ENCODE assay signal across 18 mouse cellular contexts in genomic region chr8:87152068-87152915, GRCm38 (mm10).
DNase-seq lines count a peak whose midpoint lies in the region; ATAC-seq lines count a peak whose summit lies in the region.
"Had no signal": no experiment of that assay in that cellular context is flagged by ENCODE, and none has a peak within 500 bp of the region (broad histone marks: within the 10 kb centered on the region; RNA-seq: fewer than 3 reads in every experiment).

No protein-coding gene starts in this region.

- H3K27ac ChIP-seq in hindbrain, embryonic 10.5 days, result peak overlapping the region; percentile 83
- no peak overlapping the region for H3K27ac ChIP-seq in hindbrain, embryonic 16.5 days (ENCODE audit: low read depth, low read length)
- H3K27ac ChIP-seq in forebrain, embryonic 13.5 days, result peak overlapping the region; percentile 48
- peak overlapping the region; percentile 80 for H3K27ac ChIP-seq in midbrain, embryonic 11.5 days (ENCODE audit: low read depth, low read length)
- H3K27ac ChIP-seq: left cerebral cortex, adult 2 months; liver, embryonic 15.5 days; macrophage had no signal

- H3K9ac ChIP-seq in hindbrain, embryonic 16.5 days (ENCODE audit: low read depth, low read length), result no peak overlapping the region; the same call in 1 of the 2 replicates
- no peak overlapping the region for H3K9ac ChIP-seq in forebrain, embryonic 13.5 days
- peak overlapping the region; percentile 9; the same call in 1 of the 2 replicates for H3K9ac ChIP-seq in midbrain, embryonic 11.5 days (ENCODE audit: low read length)
- H3K9ac ChIP-seq: liver, embryonic 15.5 days had no signal

- ATAC-seq in hindbrain, embryonic 16.5 days, result no peak
- peak; percentile 70; the same call in 1 of the 2 replicates for ATAC-seq in forebrain, embryonic 13.5 days
- peak; percentile 94 for ATAC-seq in midbrain, embryonic 11.5 days (ENCODE audit: low FRiP score)
- no peak for ATAC-seq in megakaryocyte, adult 5-6 weeks (ENCODE audit: poor library complexity, severe bottlenecking)
- ATAC-seq: CD4-positive, CD25-positive, alpha-beta regulatory T cell, adult 4 months; Patski had no signal

- H3K4me3 ChIP-seq in hindbrain, embryonic 10.5 days, result no peak overlapping the region
- no peak overlapping the region for H3K4me3 ChIP-seq in hindbrain, embryonic 16.5 days (ENCODE audit: low read length)
- H3K4me3 ChIP-seq in forebrain, embryonic 13.5 days, result no peak overlapping the region
- H3K4me3 ChIP-seq in midbrain, embryonic 11.5 days (ENCODE audit: low read depth, low read length), result no peak overlapping the region
- H3K4me3 ChIP-seq: left cerebral cortex, adult 2 months; liver, embryonic 15.5 days had no signal

- H3K4me1 ChIP-seq in hindbrain, embryonic 10.5 days (replicated peaks), result peaks cover 29% of the 10 kb centered on the region
- H3K4me1 ChIP-seq in hindbrain, embryonic 16.5 days (ENCODE audit: control insufficient read depth, insufficient read depth, low read depth, low read length), result peaks cover 4% of the 10 kb centered on the region
- H3K4me1 ChIP-seq in forebrain, embryonic 13.5 days, result peaks cover 13% of the 10 kb centered on the region
- peaks cover 21% of the 10 kb centered on the region for H3K4me1 ChIP-seq in midbrain, embryonic 11.5 days (ENCODE audit: control insufficient read depth, insufficient read depth, low read length)
- H3K4me1 ChIP-seq: liver, embryonic 15.5 days had no signal

- peaks cover 52% of the 10 kb centered on the region for H3K27me3 ChIP-seq in hindbrain, embryonic 10.5 days (ENCODE audit: insufficient read depth, poor library complexity, severe bottlenecking)
- H3K27me3 ChIP-seq in hindbrain, embryonic 16.5 days (replicated peaks; ENCODE audit: control insufficient read depth, insufficient read depth, low read length), result no peaks in the 10 kb centered on the region
- H3K27me3 ChIP-seq in forebrain, embryonic 13.5 days, result peaks cover 7% of the 10 kb centered on the region; the same call in 1 of the 2 replicates
- H3K27me3 ChIP-seq in midbrain, embryonic 11.5 days (ENCODE audit: control insufficient read depth, insufficient read depth, low read length), result peaks cover 2% of the 10 kb centered on the region
- H3K27me3 ChIP-seq: liver, embryonic 15.5 days had no signal

- H3K4me2 ChIP-seq in hindbrain, embryonic 16.5 days (ENCODE audit: low read length), result no peak overlapping the region
- no peak overlapping the region for H3K4me2 ChIP-seq in forebrain, embryonic 13.5 days
- no peak overlapping the region for H3K4me2 ChIP-seq in midbrain, embryonic 11.5 days
- H3K4me2 ChIP-seq: liver, embryonic 15.5 days had no signal

- 11% methylated on average over 8 of the region's 8 CpGs for WGBS in hindbrain, embryonic 10.5 days
- 13% methylated on average over 8 of the region's 8 CpGs for WGBS in hindbrain, embryonic 16.5 days
- WGBS in forebrain, embryonic 13.5 days, result 8% methylated on average over 8 of the region's 8 CpGs
- 3% methylated on average over 8 of the region's 8 CpGs for WGBS in midbrain, embryonic 11.5 days

- DNase-seq in hindbrain, embryonic 10.5 days (ENCODE audit: low spot score), result peak; percentile 61
- DNase-seq in midbrain, embryonic 11.5 days (ENCODE audit: low spot score, missing footprints), result peak; percentile 96
- peak; percentile 61 for DNase-seq in retina, embryonic 14.5 days (ENCODE audit: low spot score)
- no peak for DNase-seq in testis, postnatal 10 days (ENCODE audit: low spot score)
- DNase-seq in cerebellum, postnatal 36 days, result no peak
- DNase-seq: adrenal gland, postnatal 36 days; cerebellum, adult 9-11 months; heart, postnatal 4 days; kidney, postnatal 10 days; thymus, postnatal 4 days had no signal

- no peaks in the 10 kb centered on the region for H3K9me3 ChIP-seq in hindbrain, embryonic 10.5 days
- no peaks in the 10 kb centered on the region for H3K9me3 ChIP-seq in hindbrain, embryonic 16.5 days (ENCODE audit: control insufficient read depth, low read length)
- no peaks in the 10 kb centered on the region for H3K9me3 ChIP-seq in forebrain, embryonic 13.5 days (replicated peaks)
- no peaks in the 10 kb centered on the region for H3K9me3 ChIP-seq in midbrain, embryonic 11.5 days (ENCODE audit: control insufficient read depth, low read length)
- H3K9me3 ChIP-seq: liver, embryonic 15.5 days had no signal

- H3K36me3 ChIP-seq in hindbrain, embryonic 10.5 days, result no peaks in the 10 kb centered on the region
- H3K36me3 ChIP-seq in hindbrain, embryonic 16.5 days (ENCODE audit: control insufficient read depth, insufficient read depth, low read length), result no peaks in the 10 kb centered on the region
- no peaks in the 10 kb centered on the region for H3K36me3 ChIP-seq in forebrain, embryonic 13.5 days (ENCODE audit: poor library complexity, severe bottlenecking)
- no peaks in the 10 kb centered on the region for H3K36me3 ChIP-seq in midbrain, embryonic 11.5 days (ENCODE audit: control insufficient read depth, insufficient read depth, low read length)
- H3K36me3 ChIP-seq: liver, embryonic 15.5 days had no signal

Comparison
In these comparisons a context has a peak if more than half of its experiments do, and no peak if none do; other contexts are left out.
1. DNase-seq: peak in hindbrain, embryonic 10.5 days (single experiment), midbrain, embryonic 11.5 days (single experiment) and retina, embryonic 14.5 days (single experiment); none in testis, postnatal 10 days (single experiment) and cerebellum, postnatal 36 days (0 of 2).
2. ATAC-seq: peak in forebrain, embryonic 13.5 days (single experiment) and midbrain, embryonic 11.5 days (single experiment); none in hindbrain, embryonic 16.5 days (single experiment) and megakaryocyte, adult 5-6 weeks (single experiment).